Mouse (Mus musculus) bone marrow, adult 2 months (tissue): Measurements from ENCODE around the gene Fto. TPM values are rescaled to one million over a fixed set of nuclear protein-coding genes. Genes with fewer than 3 reads are reported as not detected.

ENCODE experiments used
- H3K27ac ChIP-seq: fragments of 200-500 bp; 2 replicates; pipeline ENCODE4 v1.5.1; 2012; ENCODE audit warnings: low read depth, mild to moderate bottlenecking, control low read depth, inconsistent platforms, low read length; ENCODE audit not compliant: control insufficient read depth, poor library complexity, insufficient read depth
- H3K4me1 ChIP-seq: fragments of 200-500 bp; 2 replicates; pipeline ENCODE4 v1.6.1; 2011; ENCODE audit warnings: low read length; ENCODE audit not compliant: control insufficient read depth, insufficient read depth
- H3K4me3 ChIP-seq: fragments of 200-500 bp; replicated peaks from 2 replicates; pipeline ENCODE3; 2011; ENCODE audit warnings: mild to moderate bottlenecking, low read depth, low read length, control low read depth; ENCODE audit not compliant: control insufficient read depth
- CTCF ChIP-seq: fragments of 200-500 bp; IDR thresholded peaks from 2 replicates; pipeline ENCODE4 v1.5.1; 2011; ENCODE audit warnings: low read length, control low read depth; ENCODE audit not compliant: control insufficient read depth, insufficient read depth
- POLR2A ChIP-seq: fragments of 200-500 bp; IDR thresholded peaks from 2 replicates; pipeline ENCODE4 v1.6.1; 2011; ENCODE audit warnings: low read depth, mild to moderate bottlenecking, control low read depth, low read length, borderline replicate concordance; ENCODE audit not compliant: control insufficient read depth
- WGBS: fragments of 180-500 bp; shearing (Covaris S2); methylation state at CpG from one replicate; pipeline ENCODE4 v1.1.7; 2018; 5-methylcytosine and 5-hydroxymethylcytosine counted together
- polyA plus RNA-seq: library from polyadenylated mRNA; stranded (reverse); fragments of >200 nt; gene quantifications from 2 replicates; pipeline ENCODE4 v1.2.4, GENCODE M21; 2011; ENCODE audit warnings: low replicate concordance; ENCODE audit not compliant: missing spikeins, insufficient read depth, insufficient read length

The Fto gene
- polyA plus RNA-seq = 8.2 and 11.4 TPM in 2 replicates

GRCm38 (mm10) chr8:91312835-91313832 lies at the start of gene Fto, which contains the start of gene Rpgrip1l:
Gene Fto (plus strand): TSS chr8:91313525.
Gene Rpgrip1l (minus strand): TSS chr8:91313262.
- WGBS = under 1% methylated on average over 59 of the region's 59 CpGs
- Histone ChIP-seq H3K4me3 (peak within 1 kb of the TSS; percentile 92), H3K4me1 (peaks cover 2% of the 10 kb centered on the region; the same call in 1 of the 2 replicates), H3K27ac (peak within 1 kb of the TSS; percentile 31)
- TF ChIP-seq POLR2A (0 out of 2 replicates have a peak, but pooled peaks have one; percentile 8), CTCF (no peak)

- H3K4me1 ChIP-seq = no peaks in the 10 kb centered on the region
- TF ChIP-seq POLR2A = no peak
- TF ChIP-seq CTCF = no peak
- no peak overlapping the region for H3K27ac ChIP-seq
- no peak overlapping the region for H3K4me3 ChIP-seq
- 81% methylated on average over 3 of the region's 3 CpGs for WGBS
Measured at GRCm38 (mm10) chr8:91263939-91264338, 49.4 kb upstream of the Fto start.

GRCm38 (mm10) chr8:91264564-91264963 lies 48.8 kb upstream of the Fto start:
- Histone ChIP-seq H3K4me1 (no peaks in the 10 kb centered on the region), H3K4me3 (no peak overlapping the region), H3K27ac (no peak overlapping the region)
- no peak for TF ChIP-seq CTCF
- no peak for TF ChIP-seq POLR2A

- Histone ChIP-seq H3K27ac (no peak overlapping the region), H3K4me3 (no peak overlapping the region), H3K4me1 (no peaks in the 10 kb centered on the region)
- WGBS = 28% methylated on average over 2 of the region's 2 CpGs
- no peak for TF ChIP-seq POLR2A
- TF ChIP-seq CTCF = no peak
Measured at GRCm38 (mm10) chr8:91269374-91269958, 43.9 kb upstream of the Fto start.

- 90% methylated on average over 5 of the region's 5 CpGs for WGBS
- no peak overlapping the region for H3K27ac ChIP-seq
- TF ChIP-seq CTCF (no peak), POLR2A (no peak)
- no peaks in the 10 kb centered on the region for H3K4me1 ChIP-seq
- no peak overlapping the region for H3K4me3 ChIP-seq
Measured at GRCm38 (mm10) chr8:91273493-91273892, 39.8 kb upstream of the Fto start.

- TF ChIP-seq POLR2A (no peak), CTCF (peak; percentile 52)
- no peaks in the 10 kb centered on the region for H3K4me1 ChIP-seq
- H3K27ac ChIP-seq = no peak overlapping the region
- WGBS = 94% methylated on average over 2 of the region's 2 CpGs
- no peak overlapping the region for H3K4me3 ChIP-seq
Measured at GRCm38 (mm10) chr8:91276337-91276736, 37.0 kb upstream of the Fto start.

GRCm38 (mm10) chr8:91278060-91278459 lies 35.3 kb upstream of the Fto start:
- WGBS = 88% methylated on average over 5 of the region's 5 CpGs
- Histone ChIP-seq H3K4me1 (no peaks in the 10 kb centered on the region), H3K27ac (no peak overlapping the region), H3K4me3 (no peak overlapping the region)
- no peak for TF ChIP-seq POLR2A
- TF ChIP-seq CTCF = no peak

- WGBS = 84% methylated on average over 11 of the region's 11 CpGs
- Histone ChIP-seq H3K4me3 (no peak overlapping the region), H3K27ac (no peak overlapping the region), H3K4me1 (no peaks in the 10 kb centered on the region)
- TF ChIP-seq CTCF = no peak
Measured at GRCm38 (mm10) chr8:91280467-91281212, 32.7 kb upstream of the Fto start.
